Mouse (Mus musculus) megakaryocyte-erythroid progenitor cell, adult 5-6 weeks (primary cell): ENCODE data around the gene L3hypdh. TPM values are rescaled to one million over a fixed set of nuclear protein-coding genes. Genes with fewer than 3 reads are reported as not detected.

ENCODE experiments used
- total RNA-seq, 2 experiments: library from RNA; stranded (forward) in 1 of 2; stranded (reverse) in 1 of 2; fragments of 200-1000, 215-1000 nt in 1 of 2; fragments of >200 nt in 1 of 2; fragmentation: Nextera tagmentation in 1 of 2; gene quantifications; 2 replicates each; pipeline ENCODE4 v1.2.3; 2014 to 2017

Gene L3hypdh
- total RNA-seq, 2 experiments from 2014 or later = not detected

Other genes with a start within 250 kb of the L3hypdh start
- not detected in 2 replicates for gene Gpr135, start 14.3 kb downstream of the L3hypdh start, total RNA-seq (2014; fragmentation: Nextera tagmentation)
- not detected in 2 replicates for gene Gpr135, start 14.3 kb downstream of the L3hypdh start, total RNA-seq (2017)
- gene Jkamp, start 150 bp upstream of the L3hypdh start, total RNA-seq (2014; fragmentation: Nextera tagmentation) = 21.2 and 25.1 TPM in 2 replicates
- gene Jkamp, start 150 bp upstream of the L3hypdh start, total RNA-seq (2017) = 10.9 and 18.4 TPM in 2 replicates
- not detected in 2 replicates for gene Ccdc175, start 99.6 kb upstream of the L3hypdh start, total RNA-seq (2014; fragmentation: Nextera tagmentation)
- gene Ccdc175, start 99.6 kb upstream of the L3hypdh start, total RNA-seq (2017) = not detected in 2 replicates